Mouse (Mus musculus) heart, postnatal 0 days (tissue): ENCODE measurements around the gene Rmnd5b.

Experiments used
- CTCF ChIP-seq: IDR thresholded peaks from 2 replicates; pipeline ENCODE4 v1.5.1; 2016; ENCODE audit warnings: antibody characterized with exemption, control low read depth, low read depth
- EP300 ChIP-seq: IDR thresholded peaks from 2 replicates; pipeline ENCODE4 v1.6.1; 2016; ENCODE audit warnings: antibody characterized with exemption, low read depth

DNA sequence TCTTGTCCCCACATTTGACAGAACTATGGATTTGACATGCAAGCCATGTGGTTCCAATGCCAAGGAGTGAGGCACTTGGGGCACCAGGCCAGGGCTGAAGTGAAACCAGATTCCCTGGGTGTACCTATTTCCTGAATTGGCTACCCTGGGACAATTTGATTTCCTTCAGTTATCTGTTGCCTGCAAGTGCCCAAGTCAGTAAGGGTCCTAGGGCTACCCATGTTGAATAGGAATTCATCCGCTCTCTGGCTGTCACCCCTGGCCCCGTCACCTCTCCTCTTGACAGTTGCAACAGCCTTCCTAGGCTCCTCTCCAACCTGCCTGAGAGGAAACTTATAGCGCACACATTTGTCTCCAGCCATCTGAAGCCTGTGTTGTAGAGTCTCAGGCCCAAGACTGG is 19.2 kb upstream of the Rmnd5b start:
- TF ChIP-seq CTCF: no peak
- no peak for TF ChIP-seq EP300
